Mouse (Mus musculus) spleen, postnatal 10 days (tissue): Measurements from ENCODE around the gene Aox1.

Experiments used
- DNase-seq, 2 experiments: peaks; one replicate each; pipeline ENCODE4 v3.0.0; 2021 to 2022; ENCODE audit warnings: low spot score in 2 of 2

The Aox1 gene

GRCm38 (mm10) chr1:58107066-58107465 lies 77.3 kb downstream of the Aox1 start:
- no peak for DNase-seq

DNA sequence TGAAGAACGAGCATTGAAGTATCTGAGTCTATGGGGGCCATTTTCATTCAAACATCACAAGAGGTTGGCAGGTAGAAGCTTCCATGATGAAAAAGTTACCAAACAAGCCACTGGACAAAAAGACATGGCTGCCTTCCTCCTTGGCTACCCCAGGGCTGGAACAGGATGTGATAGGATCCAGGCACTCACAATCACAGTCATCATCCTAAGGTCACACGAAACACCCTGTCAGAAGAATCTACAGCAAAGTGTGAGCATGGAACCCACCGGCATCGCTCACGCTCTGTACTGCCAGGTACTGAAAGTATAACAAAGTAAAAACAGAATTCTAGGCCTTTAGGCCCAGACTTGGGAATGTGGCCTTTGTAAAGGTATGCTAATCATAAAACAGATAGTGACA lies 80.5 kb downstream of the Aox1 start:
- no peak for DNase-seq

DNA sequence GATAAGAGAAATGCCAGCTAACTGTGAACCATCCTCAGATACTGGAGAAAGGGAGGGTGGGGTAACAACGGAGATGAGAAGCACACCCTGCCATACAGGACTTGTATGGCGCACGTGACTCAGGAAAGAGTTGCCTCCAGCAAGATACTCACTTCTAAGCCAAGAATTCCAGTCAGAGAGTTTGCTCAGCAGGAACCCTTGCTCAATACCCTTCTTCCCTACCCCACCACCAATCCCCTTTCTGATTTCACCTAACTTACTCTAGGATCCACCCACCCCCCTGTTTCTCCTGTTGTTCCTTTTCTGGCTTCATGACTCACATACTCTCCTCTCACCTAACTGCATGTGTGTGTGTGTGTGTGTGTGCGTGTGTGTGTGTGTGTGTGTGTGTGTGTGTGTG lies 81.6 kb downstream of the Aox1 start:
- no peak for DNase-seq

DNA sequence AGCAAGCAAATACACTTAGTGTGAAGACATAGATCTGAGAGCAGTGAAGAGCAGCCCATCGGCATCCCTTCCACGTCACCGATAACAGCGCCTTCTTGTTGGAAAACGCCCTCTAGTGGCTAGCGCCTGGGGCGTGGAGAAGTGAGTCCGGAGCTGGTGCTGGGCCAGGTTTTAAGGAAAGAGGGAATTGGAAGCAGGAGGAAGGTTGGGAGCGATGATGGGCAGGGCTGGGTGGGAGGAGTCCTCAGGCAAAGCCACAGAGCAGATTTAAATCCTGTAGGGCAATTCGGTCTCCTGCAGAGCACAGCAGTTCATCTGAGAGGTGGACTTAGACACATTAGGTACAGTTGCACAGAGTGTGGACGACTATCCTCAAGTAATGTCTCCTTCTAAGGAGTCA lies 83.1 kb downstream of the Aox1 start, which contains the start of gene Aox3:
Aox3 (plus strand) TSS at position 251 of the 400 bp plus-strand sequence.
- peak in 1 of 2 experiments; percentile 44 for DNase-seq

GRCm38 (mm10) chr1:58113441-58113840 lies 83.7 kb downstream of the Aox1 start:
- DNase-seq: no peak

DNA sequence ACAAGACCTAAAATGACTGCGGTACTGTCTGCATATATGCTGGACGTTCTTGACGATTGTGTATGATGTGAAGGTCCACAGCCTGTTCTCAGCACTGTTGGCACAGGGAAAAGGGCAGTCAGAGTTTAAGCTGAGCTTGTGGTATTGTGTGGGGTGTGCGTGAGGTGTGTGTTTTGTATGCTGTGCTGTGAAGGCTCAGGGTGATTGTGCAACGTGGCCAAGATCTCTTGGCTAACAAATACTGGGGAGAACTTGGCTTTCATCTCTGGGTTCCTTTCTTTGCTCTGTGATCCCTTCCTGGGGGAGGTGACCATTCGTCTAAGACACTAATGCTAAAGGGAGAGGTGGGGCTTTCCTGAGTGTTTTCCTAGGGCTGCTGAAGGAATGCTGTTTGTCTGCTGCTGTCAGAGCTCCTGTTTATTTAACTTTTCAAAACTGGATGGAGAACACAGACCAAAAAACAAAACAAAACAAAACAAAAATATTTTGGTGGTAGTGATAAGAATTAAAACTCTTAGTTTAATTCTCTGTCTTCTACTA lies 84.4 kb downstream of the Aox1 start:
- DNase-seq: no peak

DNA sequence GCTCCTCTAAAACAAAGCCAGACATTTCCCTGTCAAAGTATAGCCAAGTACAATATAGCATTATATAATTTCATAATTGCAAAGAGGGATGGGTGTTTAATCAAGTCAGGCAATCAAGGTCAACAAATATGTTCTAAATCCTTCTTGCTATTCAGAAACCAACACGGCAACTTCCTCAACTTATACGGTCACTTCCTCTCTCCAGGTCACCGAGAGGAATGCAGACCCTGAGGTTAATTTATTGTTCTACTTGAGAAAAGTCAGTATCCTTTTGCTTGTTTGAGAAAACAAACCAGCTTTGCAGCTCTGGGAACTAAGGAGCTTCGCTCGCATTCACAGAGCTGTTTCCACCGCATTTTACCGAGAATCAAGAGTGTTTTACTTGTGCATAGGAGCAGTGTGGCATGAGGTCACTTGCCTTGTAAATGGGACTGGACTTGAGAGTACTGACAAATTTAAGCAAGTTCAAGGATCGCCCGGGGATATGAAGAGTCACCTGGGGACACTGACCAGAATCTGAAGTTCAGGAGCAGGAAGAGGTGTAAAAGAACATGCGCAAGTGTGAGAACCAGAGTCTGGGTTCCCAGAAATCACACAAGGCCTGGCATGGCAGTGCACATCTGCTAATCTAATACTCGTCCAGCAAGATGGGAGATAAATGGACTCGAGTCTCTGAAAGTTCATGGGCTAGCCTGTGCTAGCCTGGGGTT lies 85.1 kb downstream of the Aox1 start:
- no peak for DNase-seq

- no peak for DNase-seq
Observed at GRCm38 (mm10) chr1:58118231-58118630, 88.5 kb downstream of the Aox1 start.

GRCm38 (mm10) chr1:58124901-58125300 lies 95.2 kb downstream of the Aox1 start:
- no peak for DNase-seq

GRCm38 (mm10) chr1:58137891-58138290 lies 108.2 kb downstream of the Aox1 start:
- DNase-seq: no peak

- no peak for DNase-seq
Observed at GRCm38 (mm10) chr1:58138986-58139385, 109.3 kb downstream of the Aox1 start.

GRCm38 (mm10) chr1:58140607-58141006 lies 110.9 kb downstream of the Aox1 start:
- DNase-seq: no peak

DNA sequence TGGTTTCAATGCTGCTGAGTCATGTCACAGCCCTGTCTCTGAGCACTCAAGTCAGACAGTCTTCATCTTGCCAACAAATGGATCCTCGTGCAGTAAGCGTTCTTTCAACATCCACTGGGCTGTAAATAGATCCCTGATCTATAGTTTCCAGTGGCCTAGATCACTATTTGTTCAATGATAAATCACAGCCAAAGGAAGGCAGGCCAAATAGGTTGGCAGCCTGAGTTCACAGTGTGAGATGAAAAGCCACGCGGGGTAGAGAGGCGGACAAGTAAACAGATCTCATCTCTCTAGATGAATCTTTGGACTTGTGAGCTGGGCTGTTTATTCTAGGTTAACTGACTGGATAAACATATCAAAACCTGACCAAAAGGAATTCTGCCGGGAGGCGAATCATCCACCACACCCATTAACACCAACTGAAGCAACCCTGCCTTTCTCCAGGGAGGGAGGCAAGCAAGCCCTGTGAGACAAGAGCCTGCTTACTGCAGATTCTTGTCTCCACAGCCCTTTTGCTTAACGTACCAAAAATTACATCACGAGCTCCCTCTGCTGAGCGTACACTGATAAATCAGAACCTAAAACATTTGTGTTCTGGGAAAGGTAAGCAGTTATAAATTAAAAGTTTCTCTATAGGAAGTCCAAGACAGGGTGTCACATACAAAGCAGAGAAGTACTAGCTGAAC lies 114.8 kb downstream of the Aox1 start:
- DNase-seq: no peak

GRCm38 (mm10) chr1:58146026-58146425 lies 116.3 kb downstream of the Aox1 start:
- DNase-seq: no peak

- DNase-seq: no peak
Observed at GRCm38 (mm10) chr1:58147776-58148175, 118.0 kb downstream of the Aox1 start.

GRCm38 (mm10) chr1:58152247-58152646 lies 122.5 kb downstream of the Aox1 start:
- DNase-seq: no peak
